Mouse (Mus musculus): ENCODE data around the gene Cd59b. TPM values are rescaled to one million over a fixed set of nuclear protein-coding genes. Genes with fewer than 3 reads are reported as not detected.

Cd59b gene
- polyA plus RNA-seq, 1 experiment from 2014 or later: 5.3 TPM

GRCm38 (mm10) chr2:104034832-104035472 lies 34.7 kb upstream of the Cd59b start:
- 0 out of 2 replicates have a peak, but pooled peaks cover under 1% of the 10 kb centered on the region for H3K4me1 ChIP-seq (ENCODE audit: control insufficient read depth, insufficient read depth, low read length)
- no peaks in the 10 kb centered on the region for H3K27me3 ChIP-seq (replicated peaks; ENCODE audit: control insufficient read depth, insufficient read depth, low read length)
- 33% methylated on average over 3 of the region's 3 CpGs for WGBS
- no peak overlapping the region for H3K4me2 ChIP-seq (ENCODE audit: low read depth, low read length)
- no peak overlapping the region for H3K9ac ChIP-seq (ENCODE audit: low read depth, low read length)
- 0 out of 2 replicates have a peak, but pooled peaks have one; percentile 53 for ATAC-seq (ENCODE audit: low read depth)
- H3K36me3 ChIP-seq (ENCODE audit: control insufficient read depth, insufficient read depth, low read length): peaks cover 53% of the 10 kb centered on the region
- no peaks in the 10 kb centered on the region for H3K9me3 ChIP-seq (ENCODE audit: control insufficient read depth, low read length)
- DNase-seq (ENCODE audit: low spot score): peak; percentile 59
- no peak overlapping the region for H3K4me3 ChIP-seq (ENCODE audit: low read depth, low read length)
- no peak overlapping the region for H3K27ac ChIP-seq (replicated peaks; ENCODE audit: low read depth, low read length)

- H3K36me3 ChIP-seq (ENCODE audit: control insufficient read depth, insufficient read depth, low read length): peaks cover 57% of the 10 kb centered on the region
- no peaks in the 10 kb centered on the region for H3K27me3 ChIP-seq (replicated peaks; ENCODE audit: control insufficient read depth, insufficient read depth, low read length)
- DNase-seq (ENCODE audit: low spot score): no peak
- H3K4me2 ChIP-seq (ENCODE audit: low read depth, low read length): no peak overlapping the region
- no peaks in the 10 kb centered on the region for H3K9me3 ChIP-seq (ENCODE audit: control insufficient read depth, low read length)
- ATAC-seq (ENCODE audit: low read depth): no peak
- WGBS: 87% methylated on average over 6 of the region's 6 CpGs
- no peak overlapping the region for H3K4me3 ChIP-seq (ENCODE audit: low read depth, low read length)
- H3K27ac ChIP-seq (replicated peaks; ENCODE audit: low read depth, low read length): no peak overlapping the region
- H3K4me1 ChIP-seq (ENCODE audit: control insufficient read depth, insufficient read depth, low read length): no peaks in the 10 kb centered on the region
- no peak overlapping the region for H3K9ac ChIP-seq (ENCODE audit: low read depth, low read length)
Observed at GRCm38 (mm10) chr2:104035595-104035994, 34.1 kb upstream of the Cd59b start.

DNA sequence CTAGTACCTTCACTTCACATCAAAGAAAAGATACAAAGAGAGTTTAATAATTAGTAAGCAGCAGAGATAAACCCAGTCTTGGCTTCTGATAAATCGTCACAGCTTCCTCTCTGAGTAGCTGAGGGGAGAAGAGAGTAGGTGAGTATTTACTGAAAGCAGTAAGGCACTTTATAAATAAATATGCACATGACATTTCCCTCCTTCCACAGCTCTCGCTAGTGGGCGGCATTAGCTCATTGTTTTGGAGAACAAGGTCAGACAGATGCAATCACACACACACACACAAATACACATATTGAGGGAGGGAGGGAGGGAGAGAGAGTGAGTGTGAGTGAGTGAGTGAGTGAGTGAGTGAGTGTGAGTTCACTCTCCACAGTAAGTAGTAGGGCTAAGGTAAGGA lies 33.3 kb upstream of the Cd59b start:
- H3K27me3 ChIP-seq (replicated peaks; ENCODE audit: control insufficient read depth, insufficient read depth, low read length): no peaks in the 10 kb centered on the region
- no peak overlapping the region for H3K4me3 ChIP-seq (ENCODE audit: low read depth, low read length)
- H3K36me3 ChIP-seq (ENCODE audit: control insufficient read depth, insufficient read depth, low read length): peaks cover 61% of the 10 kb centered on the region
- DNase-seq (ENCODE audit: low spot score) (no peak), ATAC-seq (ENCODE audit: low read depth) (no peak)
- H3K4me2 ChIP-seq (ENCODE audit: low read depth, low read length): no peak overlapping the region
- H3K9ac ChIP-seq (ENCODE audit: low read depth, low read length): no peak overlapping the region
- H3K4me1 ChIP-seq (ENCODE audit: control insufficient read depth, insufficient read depth, low read length): no peaks in the 10 kb centered on the region
- no peaks in the 10 kb centered on the region for H3K9me3 ChIP-seq (ENCODE audit: control insufficient read depth, low read length)
- 76% methylated on average over 3 of the region's 3 CpGs for WGBS
- H3K27ac ChIP-seq (replicated peaks; ENCODE audit: low read depth, low read length): no peak overlapping the region

GRCm38 (mm10) chr2:104038236-104038635 lies 31.4 kb upstream of the Cd59b start:
- Histone ChIP-seq H3K36me3 (ENCODE audit: control insufficient read depth, insufficient read depth, low read length) (peaks cover 71% of the 10 kb centered on the region), H3K9me3 (ENCODE audit: control insufficient read depth, low read length) (no peaks in the 10 kb centered on the region), H3K4me3 (ENCODE audit: low read depth, low read length) (no peak overlapping the region), H3K9ac (ENCODE audit: low read depth, low read length) (no peak overlapping the region), H3K27me3 (replicated peaks; ENCODE audit: control insufficient read depth, insufficient read depth, low read length) (no peaks in the 10 kb centered on the region), H3K4me2 (ENCODE audit: low read depth, low read length) (no peak overlapping the region), H3K27ac (replicated peaks; ENCODE audit: low read depth, low read length) (no peak overlapping the region), H3K4me1 (ENCODE audit: control insufficient read depth, insufficient read depth, low read length) (no peaks in the 10 kb centered on the region)
- no peak for DNase-seq (ENCODE audit: low spot score)
- 50% methylated on average over 2 of the region's 2 CpGs for WGBS
- ATAC-seq (ENCODE audit: low read depth): no peak

GRCm38 (mm10) chr2:104041632-104042031 lies 28.0 kb upstream of the Cd59b start:
- H3K4me1 ChIP-seq (ENCODE audit: control insufficient read depth, insufficient read depth, low read length): no peaks in the 10 kb centered on the region
- 65% methylated on average over 5 of the region's 5 CpGs for WGBS
- ATAC-seq (ENCODE audit: low read depth) (no peak), DNase-seq (ENCODE audit: low spot score) (no peak)
- H3K4me3 ChIP-seq (ENCODE audit: low read depth, low read length): no peak overlapping the region
- no peak overlapping the region for H3K9ac ChIP-seq (ENCODE audit: low read depth, low read length)
- H3K4me2 ChIP-seq (ENCODE audit: low read depth, low read length): no peak overlapping the region
- no peaks in the 10 kb centered on the region for H3K27me3 ChIP-seq (replicated peaks; ENCODE audit: control insufficient read depth, insufficient read depth, low read length)
- no peaks in the 10 kb centered on the region for H3K9me3 ChIP-seq (ENCODE audit: control insufficient read depth, low read length)
- peaks cover 65% of the 10 kb centered on the region for H3K36me3 ChIP-seq (ENCODE audit: control insufficient read depth, insufficient read depth, low read length)
- H3K27ac ChIP-seq (replicated peaks; ENCODE audit: low read depth, low read length): no peak overlapping the region

GRCm38 (mm10) chr2:104042766-104043165 lies 26.9 kb upstream of the Cd59b start:
- no peak for DNase-seq (ENCODE audit: low spot score)
- Histone ChIP-seq H3K4me2 (ENCODE audit: low read depth, low read length) (no peak overlapping the region), H3K27ac (replicated peaks; ENCODE audit: low read depth, low read length) (no peak overlapping the region), H3K36me3 (ENCODE audit: control insufficient read depth, insufficient read depth, low read length) (peaks cover 60% of the 10 kb centered on the region), H3K9me3 (ENCODE audit: control insufficient read depth, low read length) (no peaks in the 10 kb centered on the region), H3K27me3 (replicated peaks; ENCODE audit: control insufficient read depth, insufficient read depth, low read length) (no peaks in the 10 kb centered on the region), H3K4me3 (ENCODE audit: low read depth, low read length) (no peak overlapping the region), H3K4me1 (ENCODE audit: control insufficient read depth, insufficient read depth, low read length) (no peaks in the 10 kb centered on the region), H3K9ac (ENCODE audit: low read depth, low read length) (no peak overlapping the region)
- no peak for ATAC-seq (ENCODE audit: low read depth)
- WGBS: 93% methylated on average over 15 of the region's 15 CpGs

DNA sequence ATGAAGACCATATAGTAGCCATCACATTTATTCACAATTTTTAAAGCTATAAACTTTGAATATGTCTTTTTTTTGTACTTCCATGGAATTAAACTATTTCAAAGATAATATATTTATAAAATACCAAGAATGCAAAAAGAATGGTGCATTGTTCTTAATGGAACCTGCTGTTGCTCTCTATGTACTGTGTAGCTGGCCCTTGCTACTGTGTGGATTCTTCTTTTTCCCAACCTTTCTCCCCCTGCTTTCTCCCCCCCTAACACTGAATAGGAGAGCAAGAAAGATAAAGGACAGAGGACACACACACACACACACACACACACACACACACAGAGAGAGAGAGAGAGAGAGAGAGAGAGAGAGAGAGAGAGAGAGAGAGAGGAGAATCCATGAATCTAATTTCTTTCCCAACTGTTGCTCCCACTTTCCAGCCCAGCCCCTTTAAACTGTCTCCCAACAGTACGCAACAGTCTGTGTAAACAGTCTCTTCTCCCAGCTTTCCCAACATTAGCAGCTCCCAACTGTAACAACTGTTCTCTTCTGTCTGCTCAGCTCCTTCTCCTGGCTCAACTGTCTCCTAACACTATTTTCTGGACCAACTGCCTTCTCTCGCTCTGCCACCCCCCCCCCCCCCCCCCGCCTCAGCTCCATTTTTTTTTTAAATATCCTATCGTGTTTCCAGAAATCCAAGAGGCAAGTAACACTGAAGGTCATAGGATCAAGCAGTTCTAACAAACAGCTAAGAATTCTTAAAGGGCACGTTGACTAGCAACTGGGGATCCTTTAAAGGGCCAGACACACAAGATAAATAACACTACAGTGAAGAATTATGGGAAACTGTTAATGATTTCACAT lies 25.8 kb upstream of the Cd59b start:
- no peak; the same call in 1 of the 2 replicates for ATAC-seq (ENCODE audit: low read depth)

DNA sequence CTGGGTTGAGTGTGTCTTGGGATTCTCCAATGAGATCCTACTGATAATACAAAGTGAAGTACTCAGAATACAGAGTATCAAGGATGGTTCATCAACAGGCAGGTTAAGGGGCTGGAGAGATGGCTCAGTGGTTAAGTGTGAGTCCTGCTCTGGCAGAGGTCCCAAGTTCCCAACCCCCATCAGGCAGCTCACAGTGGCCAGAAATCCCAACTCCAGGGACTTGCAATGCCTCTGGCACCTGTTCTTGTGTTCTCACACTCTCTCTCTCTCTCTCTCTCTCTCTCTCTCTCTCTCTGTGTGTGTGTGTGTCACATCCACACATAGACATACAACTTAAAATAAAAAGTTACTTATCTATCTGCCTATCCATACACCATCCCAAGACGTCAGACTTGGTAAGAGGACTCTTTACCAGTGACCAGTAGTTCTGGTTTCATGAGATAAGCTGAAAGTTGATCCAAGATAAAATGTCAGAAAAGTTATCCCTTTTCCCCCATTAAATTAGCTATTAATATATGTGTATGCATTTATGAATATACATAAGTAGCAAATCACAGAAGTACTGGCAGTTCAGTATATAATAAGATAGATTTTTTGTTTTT lies 25.1 kb upstream of the Cd59b start:
- Histone ChIP-seq H3K4me2 (ENCODE audit: low read depth, low read length) (no peak overlapping the region), H3K9me3 (ENCODE audit: control insufficient read depth, low read length) (no peaks in the 10 kb centered on the region)

More for the DNA sequence above, 25.8 kb upstream of the Cd59b start:
- Histone ChIP-seq H3K9me3 (ENCODE audit: control insufficient read depth, low read length) (no peaks in the 10 kb centered on the region), H3K4me2 (ENCODE audit: low read depth, low read length) (no peak overlapping the region), H3K4me1 (ENCODE audit: control insufficient read depth, insufficient read depth, low read length) (no peaks in the 10 kb centered on the region), H3K27ac (replicated peaks; ENCODE audit: low read depth, low read length) (no peak overlapping the region), H3K4me3 (ENCODE audit: low read depth, low read length) (no peak overlapping the region), H3K27me3 (replicated peaks; ENCODE audit: control insufficient read depth, insufficient read depth, low read length) (no peaks in the 10 kb centered on the region), H3K36me3 (ENCODE audit: control insufficient read depth, insufficient read depth, low read length) (peaks cover 66% of the 10 kb centered on the region), H3K9ac (ENCODE audit: low read depth, low read length) (no peak overlapping the region)
- peak; percentile 32 for DNase-seq (ENCODE audit: low spot score)
- 35% methylated on average over 4 of the region's 5 CpGs for WGBS

More for the DNA sequence above, 25.1 kb upstream of the Cd59b start:
- Histone ChIP-seq H3K27ac (replicated peaks; ENCODE audit: low read depth, low read length) (no peak overlapping the region), H3K27me3 (replicated peaks; ENCODE audit: control insufficient read depth, insufficient read depth, low read length) (no peaks in the 10 kb centered on the region), H3K36me3 (ENCODE audit: control insufficient read depth, insufficient read depth, low read length) (peaks cover 64% of the 10 kb centered on the region), H3K4me1 (ENCODE audit: control insufficient read depth, insufficient read depth, low read length) (no peaks in the 10 kb centered on the region), H3K4me3 (ENCODE audit: low read depth, low read length) (no peak overlapping the region), H3K9ac (ENCODE audit: low read depth, low read length) (no peak overlapping the region)
- ATAC-seq (ENCODE audit: low read depth): no peak
- 79% methylated on average over 1 of the region's 1 CpGs for WGBS
- DNase-seq (ENCODE audit: low spot score): no peak

All from embryonic facial prominence, embryonic 14.5 days (tissue).